Mouse (Mus musculus): ENCODE results near the gene Kif24. TPM values are rescaled to one million over a fixed set of nuclear protein-coding genes. Genes with fewer than 3 reads are reported as not detected.

Gene Kif24
- polyA plus RNA-seq, 1 experiment from 2014 or later = 3.7 TPM

- no peak overlapping the region for H3K4me2 ChIP-seq (ENCODE audit: low read length)
- no peak overlapping the region for H3K9ac ChIP-seq (replicated peaks; ENCODE audit: low read length)
- WGBS = 69% methylated on average over 4 of the region's 4 CpGs
- H3K9me3 ChIP-seq (ENCODE audit: control insufficient read depth, low read length) = no peaks in the 10 kb centered on the region
- no peaks in the 10 kb centered on the region for H3K4me1 ChIP-seq (ENCODE audit: control insufficient read depth, insufficient read depth, low read length)
- H3K27ac ChIP-seq (replicated peaks; ENCODE audit: low read depth, low read length) = no peak overlapping the region
- ATAC-seq (ENCODE audit: low FRiP score, low TSS enrichment) = no peak
- H3K4me3 ChIP-seq (replicated peaks; ENCODE audit: low read depth, low read length) = no peak overlapping the region
- H3K36me3 ChIP-seq (ENCODE audit: control insufficient read depth, insufficient read depth, low read length) = peaks cover 18% of the 10 kb centered on the region
- H3K27me3 ChIP-seq (ENCODE audit: control insufficient read depth, insufficient read depth, low read length) = no peaks in the 10 kb centered on the region
- no peak for DNase-seq
Observed at GRCm38 (mm10) chr4:41478751-41479455, 14.2 kb upstream of the Kif24 start.

- Histone ChIP-seq H3K4me2 (ENCODE audit: low read length) (no peak overlapping the region), H3K27ac (replicated peaks; ENCODE audit: low read depth, low read length) (no peak overlapping the region), H3K9ac (replicated peaks; ENCODE audit: low read length) (no peak overlapping the region), H3K36me3 (ENCODE audit: control insufficient read depth, insufficient read depth, low read length) (peaks cover 15% of the 10 kb centered on the region), H3K27me3 (ENCODE audit: control insufficient read depth, insufficient read depth, low read length) (no peaks in the 10 kb centered on the region), H3K4me1 (ENCODE audit: control insufficient read depth, insufficient read depth, low read length) (no peaks in the 10 kb centered on the region), H3K9me3 (ENCODE audit: control insufficient read depth, low read length) (no peaks in the 10 kb centered on the region), H3K4me3 (replicated peaks; ENCODE audit: low read depth, low read length) (no peak overlapping the region)
- ATAC-seq (ENCODE audit: low FRiP score, low TSS enrichment) (no peak), DNase-seq (no peak)
- 90% methylated on average over 9 of the region's 9 CpGs for WGBS
Observed at GRCm38 (mm10) chr4:41477648-41478160, 13.0 kb upstream of the Kif24 start.

- ATAC-seq (ENCODE audit: low FRiP score, low TSS enrichment) = no peak
- Histone ChIP-seq H3K27me3 (ENCODE audit: control insufficient read depth, insufficient read depth, low read length) (no peaks in the 10 kb centered on the region), H3K4me1 (ENCODE audit: control insufficient read depth, insufficient read depth, low read length) (peaks cover 7% of the 10 kb centered on the region; the same call in 1 of the 2 replicates), H3K4me2 (ENCODE audit: low read length) (no peak overlapping the region), H3K9ac (replicated peaks; ENCODE audit: low read length) (no peak overlapping the region), H3K4me3 (replicated peaks; ENCODE audit: low read depth, low read length) (no peak overlapping the region), H3K27ac (replicated peaks; ENCODE audit: low read depth, low read length) (0 out of 2 replicates have a peak overlapping the region, but pooled peaks have one; percentile 10), H3K9me3 (ENCODE audit: control insufficient read depth, low read length) (no peaks in the 10 kb centered on the region), H3K36me3 (ENCODE audit: control insufficient read depth, insufficient read depth, low read length) (no peaks in the 10 kb centered on the region)
- DNase-seq = no peak
- WGBS = 88% methylated on average over 1 of the region's 1 CpGs
Observed at GRCm38 (mm10) chr4:41471384-41471689, 6.7 kb upstream of the Kif24 start.

- no peak overlapping the region for H3K4me2 ChIP-seq (ENCODE audit: low read length)
- H3K9ac ChIP-seq (replicated peaks; ENCODE audit: low read length) = no peak overlapping the region
- ATAC-seq (ENCODE audit: low FRiP score, low TSS enrichment) (peak; percentile 73), DNase-seq (peak; percentile 74)
- peak overlapping the region; percentile 34; the same call in 1 of the 2 replicates for H3K27ac ChIP-seq (replicated peaks; ENCODE audit: low read depth, low read length)
- peaks cover 7% of the 10 kb centered on the region; the same call in 1 of the 2 replicates for H3K4me1 ChIP-seq (ENCODE audit: control insufficient read depth, insufficient read depth, low read length)
- H3K4me3 ChIP-seq (replicated peaks; ENCODE audit: low read depth, low read length) = no peak overlapping the region
- 21% methylated on average over 5 of the region's 5 CpGs for WGBS
- H3K9me3 ChIP-seq (ENCODE audit: control insufficient read depth, low read length) = no peaks in the 10 kb centered on the region
- H3K36me3 ChIP-seq (ENCODE audit: control insufficient read depth, insufficient read depth, low read length) = no peaks in the 10 kb centered on the region
- no peaks in the 10 kb centered on the region for H3K27me3 ChIP-seq (ENCODE audit: control insufficient read depth, insufficient read depth, low read length)
Observed at GRCm38 (mm10) chr4:41470684-41471383, 6.1 kb upstream of the Kif24 start.

- Histone ChIP-seq H3K9ac (replicated peaks; ENCODE audit: low read length) (no peak overlapping the region), H3K4me2 (ENCODE audit: low read length) (no peak overlapping the region), H3K4me1 (ENCODE audit: control insufficient read depth, insufficient read depth, low read length) (peaks cover 7% of the 10 kb centered on the region; the same call in 1 of the 2 replicates), H3K36me3 (ENCODE audit: control insufficient read depth, insufficient read depth, low read length) (no peaks in the 10 kb centered on the region), H3K27ac (replicated peaks; ENCODE audit: low read depth, low read length) (peak overlapping the region; percentile 34; the same call in 1 of the 2 replicates), H3K27me3 (ENCODE audit: control insufficient read depth, insufficient read depth, low read length) (no peaks in the 10 kb centered on the region), H3K4me3 (replicated peaks; ENCODE audit: low read depth, low read length) (no peak overlapping the region), H3K9me3 (ENCODE audit: control insufficient read depth, low read length) (no peaks in the 10 kb centered on the region)
- no peak for DNase-seq
- ATAC-seq (ENCODE audit: low FRiP score, low TSS enrichment) = no peak
- WGBS = 50% methylated on average over 7 of the region's 7 CpGs
Observed at GRCm38 (mm10) chr4:41470051-41470683, 5.5 kb upstream of the Kif24 start.

GRCm38 (mm10) chr4:41469199-41469598 is 4.5 kb upstream of the Kif24 start:
- no peak for DNase-seq
- ATAC-seq (ENCODE audit: low FRiP score, low TSS enrichment) = no peak

GRCm38 (mm10) chr4:41468396-41469080 is 3.9 kb upstream of the Kif24 start:
- Histone ChIP-seq H3K36me3 (ENCODE audit: control insufficient read depth, insufficient read depth, low read length) (no peaks in the 10 kb centered on the region), H3K4me3 (replicated peaks; ENCODE audit: low read depth, low read length) (no peak overlapping the region), H3K9me3 (ENCODE audit: control insufficient read depth, low read length) (no peaks in the 10 kb centered on the region), H3K9ac (replicated peaks; ENCODE audit: low read length) (no peak overlapping the region), H3K27me3 (ENCODE audit: control insufficient read depth, insufficient read depth, low read length) (no peaks in the 10 kb centered on the region), H3K27ac (replicated peaks; ENCODE audit: low read depth, low read length) (no peak overlapping the region), H3K4me1 (ENCODE audit: control insufficient read depth, insufficient read depth, low read length) (peaks cover 12% of the 10 kb centered on the region), H3K4me2 (ENCODE audit: low read length) (no peak overlapping the region)
- DNase-seq (peak; percentile 90), ATAC-seq (ENCODE audit: low FRiP score, low TSS enrichment) (no peak)
- 54% methylated on average over 17 of the region's 17 CpGs for WGBS

More at GRCm38 (mm10) chr4:41469199-41469598, 4.5 kb upstream of the Kif24 start:
- peaks cover 7% of the 10 kb centered on the region; the same call in 1 of the 2 replicates for H3K4me1 ChIP-seq (ENCODE audit: control insufficient read depth, insufficient read depth, low read length)
- H3K9ac ChIP-seq (replicated peaks; ENCODE audit: low read length) = no peak overlapping the region
- WGBS = 78% methylated on average over 10 of the region's 10 CpGs
- no peaks in the 10 kb centered on the region for H3K27me3 ChIP-seq (ENCODE audit: control insufficient read depth, insufficient read depth, low read length)
- no peaks in the 10 kb centered on the region for H3K9me3 ChIP-seq (ENCODE audit: control insufficient read depth, low read length)
- no peak overlapping the region for H3K4me2 ChIP-seq (ENCODE audit: low read length)
- H3K27ac ChIP-seq (replicated peaks; ENCODE audit: low read depth, low read length) = no peak overlapping the region
- no peaks in the 10 kb centered on the region for H3K36me3 ChIP-seq (ENCODE audit: control insufficient read depth, insufficient read depth, low read length)
- no peak overlapping the region for H3K4me3 ChIP-seq (replicated peaks; ENCODE audit: low read depth, low read length)

- peaks cover 8% of the 10 kb centered on the region for H3K4me1 ChIP-seq (ENCODE audit: control insufficient read depth, insufficient read depth, low read length)
- 3% methylated on average over 17 of the region's 17 CpGs for WGBS
- H3K27ac ChIP-seq (replicated peaks; ENCODE audit: low read depth, low read length) = peak overlapping the region; percentile 68
- DNase-seq (peak; percentile 65), ATAC-seq (ENCODE audit: low FRiP score, low TSS enrichment) (no peak; the same call in 1 of the 2 replicates)
- H3K4me2 ChIP-seq (ENCODE audit: low read length) = peak overlapping the region; percentile 60
- H3K4me3 ChIP-seq (replicated peaks; ENCODE audit: low read depth, low read length) = peak overlapping the region; percentile 71
- peak overlapping the region; percentile 60 for H3K9ac ChIP-seq (replicated peaks; ENCODE audit: low read length)
- H3K27me3 ChIP-seq (ENCODE audit: control insufficient read depth, insufficient read depth, low read length) = no peaks in the 10 kb centered on the region
- H3K9me3 ChIP-seq (ENCODE audit: control insufficient read depth, low read length) = no peaks in the 10 kb centered on the region
- H3K36me3 ChIP-seq (ENCODE audit: control insufficient read depth, insufficient read depth, low read length) = no peaks in the 10 kb centered on the region
Observed at GRCm38 (mm10) chr4:41465287-41465665, 589 bp upstream of the Kif24 start.
